Comparison of ENCODE assay signal across 8 mouse cellular contexts in the genomic region with DNA sequence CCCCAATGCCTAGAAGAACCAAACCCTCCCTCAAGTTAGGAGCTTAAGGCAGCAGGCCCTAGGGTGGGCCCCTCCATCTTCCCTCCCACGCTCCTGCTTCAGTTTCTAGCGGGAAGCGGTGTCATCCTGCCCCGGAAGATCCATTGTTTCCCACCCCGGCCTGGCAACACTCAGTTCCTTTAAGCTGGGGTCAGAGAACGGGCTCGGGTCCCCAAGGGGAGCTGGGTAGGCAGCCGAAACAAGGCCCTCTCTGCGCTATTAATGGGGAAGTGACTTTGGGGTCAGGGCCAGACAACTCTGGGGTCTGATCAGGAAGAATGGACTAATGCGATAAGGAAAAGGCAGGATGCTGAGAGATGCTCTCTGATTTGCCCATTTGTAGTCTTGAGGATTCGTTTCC. TPM values are rescaled to one million over a fixed set of nuclear protein-coding genes. Genes with fewer than 3 reads are reported as not detected.
DNase-seq lines count a peak whose midpoint lies in the region; ATAC-seq and TF ChIP-seq lines count a peak whose summit lies in the region.

No protein-coding gene starts in this region.

- WGBS in liver, adult 2 months: 58% methylated on average over 11 of the region's 11 CpGs
- 31% methylated on average over 11 of the region's 11 CpGs for WGBS in intestine, embryonic 15.5 days
- 12% methylated on average over 11 of the region's 11 CpGs for WGBS in liver, embryonic 16.5 days (ENCODE audit: insufficient replicate concordance)
- WGBS in small intestine, adult 2 months: 49% methylated on average over 11 of the region's 11 CpGs

- H3K9ac ChIP-seq in liver, adult 2 months (ENCODE audit: low read depth, low read length): peak overlapping the region; percentile 54
- H3K9ac ChIP-seq in intestine, embryonic 15.5 days: peak overlapping the region; percentile 93
- peak overlapping the region; percentile 96 for H3K9ac ChIP-seq in liver, embryonic 16.5 days (ENCODE audit: low read depth, low read length)

- H3K36me3 ChIP-seq in liver, adult 2 months (ENCODE audit: control insufficient read depth, insufficient read depth, low read length): peaks cover 6% of the 10 kb centered on the region; the same call in 1 of the 2 replicates
- peaks cover 21% of the 10 kb centered on the region for H3K36me3 ChIP-seq in intestine, embryonic 15.5 days
- peaks cover 6% of the 10 kb centered on the region for H3K36me3 ChIP-seq in liver, embryonic 16.5 days (ENCODE audit: control insufficient read depth, insufficient read depth)
- peaks cover 23% of the 10 kb centered on the region for H3K36me3 ChIP-seq in small intestine, adult 2 months (ENCODE audit: control insufficient read depth, insufficient read depth, low read length)

- no peak for ATAC-seq in intestine, embryonic 15.5 days
- no peak for ATAC-seq in liver, embryonic 16.5 days (ENCODE audit: low read depth)

- H3K4me2 ChIP-seq in intestine, embryonic 15.5 days (replicated peaks): peak overlapping the region; percentile 65
- H3K4me2 ChIP-seq in liver, embryonic 16.5 days (ENCODE audit: low read depth, low read length): peak overlapping the region; percentile 90

- no peak for TF ChIP-seq CTCF in liver, adult 2 months (IDR thresholded peaks at IDR 0.05; ENCODE audit: low read depth, low read length)
- no peak for TF ChIP-seq CTCF in small intestine, adult 2 months (IDR thresholded peaks at IDR 0.05; ENCODE audit: extremely low read depth, insufficient read length, insufficient replicate concordance, low read depth, low read length)

- TF ChIP-seq POLR2A in liver, adult 2 months (IDR thresholded peaks at IDR 0.05; ENCODE audit: extremely low read depth, insufficient read depth, low read length): no peak
- TF ChIP-seq POLR2A in small intestine, adult 2 months (IDR thresholded peaks at IDR 0.05; ENCODE audit: low read depth, low read length): no peak

- H3K4me3 ChIP-seq in liver, adult 2 months (ENCODE audit: insufficient read depth, low read depth, low read length): peak overlapping the region; percentile 10
- peak overlapping the region; percentile 71 for H3K4me3 ChIP-seq in intestine, embryonic 15.5 days (replicated peaks)
- H3K4me3 ChIP-seq in liver, embryonic 16.5 days (ENCODE audit: low read depth, low read length): peak overlapping the region; percentile 83
- H3K4me3 ChIP-seq in small intestine, adult 2 months (ENCODE audit: low read depth, low read length): peak overlapping the region; percentile 69

- no peak for DNase-seq in liver, adult 2 months (ENCODE audit: extremely low read depth, low read depth, low spot score)
- DNase-seq in liver: no peak
- peak; percentile 68 for DNase-seq in cerebellum, adult 9-10 months
- DNase-seq in heart, adult 11 months: peak; percentile 99
- no peak for DNase-seq in urinary bladder, postnatal 14 days (ENCODE audit: low spot score)

- no peaks in the 10 kb centered on the region for H3K9me3 ChIP-seq in intestine, embryonic 15.5 days
- H3K9me3 ChIP-seq in liver, embryonic 16.5 days (replicated peaks; ENCODE audit: control insufficient read depth, low read length): no peaks in the 10 kb centered on the region

- no peaks in the 10 kb centered on the region; the same call in 1 of the 2 replicates for H3K79me2 ChIP-seq in liver, adult 2 months (ENCODE audit: control insufficient read depth, insufficient read depth, low read length)

- H3K27ac ChIP-seq in liver, adult 2 months (replicated peaks; ENCODE audit: insufficient read depth, low read depth, low read length): peak overlapping the region; percentile 32
- H3K27ac ChIP-seq in intestine, embryonic 15.5 days: peak overlapping the region; percentile 98
- H3K27ac ChIP-seq in liver, embryonic 16.5 days (ENCODE audit: low read length): peak overlapping the region; percentile 97
- H3K27ac ChIP-seq in small intestine, adult 2 months (ENCODE audit: insufficient read depth, low read depth, low read length): peak overlapping the region; percentile 32

- peaks cover 6% of the 10 kb centered on the region for H3K4me1 ChIP-seq in liver, adult 2 months (ENCODE audit: control insufficient read depth, insufficient read depth, low read length)
- peaks cover 41% of the 10 kb centered on the region for H3K4me1 ChIP-seq in intestine, embryonic 15.5 days (replicated peaks)
- peaks cover 34% of the 10 kb centered on the region for H3K4me1 ChIP-seq in liver, embryonic 16.5 days (ENCODE audit: control insufficient read depth, low read depth, low read length)
- H3K4me1 ChIP-seq in small intestine, adult 2 months (ENCODE audit: control insufficient read depth, insufficient read depth, insufficient read length, low read length): peaks cover 5% of the 10 kb centered on the region

- no peaks in the 10 kb centered on the region for H3K27me3 ChIP-seq in liver, adult 2 months (ENCODE audit: control insufficient read depth, insufficient read depth, low read length)
- no peaks in the 10 kb centered on the region for H3K27me3 ChIP-seq in intestine, embryonic 15.5 days (replicated peaks)
- H3K27me3 ChIP-seq in liver, embryonic 16.5 days (ENCODE audit: control insufficient read depth, insufficient read depth, low read depth, low read length): no peaks in the 10 kb centered on the region
- no peaks in the 10 kb centered on the region for H3K27me3 ChIP-seq in small intestine, adult 2 months (ENCODE audit: control insufficient read depth, insufficient read depth, low read length)

RNA-seq across cellular contexts. Expression of gene Tmem88, which starts 1.3 kb away (rescaled TPM):
- total RNA-seq in liver, adult 2 months (2014; rRNA removed): 1.3 and 1.7 TPM in 2 replicates
- 6.7 and 8.5 TPM in 2 replicates for polyA plus RNA-seq in liver, adult 2 months (2012; rRNA removed)
- 30.7 and 32.1 TPM in 2 replicates for polyA plus RNA-seq in intestine, embryonic 15.5 days (2015; fragmentation: Nextera tagmentation; extraction: Ambion mirVana)
- polyA plus RNA-seq in liver, embryonic 16.5 days (2015; fragmentation: Nextera tagmentation; extraction: Ambion mirVana): 7.1 and 7.8 TPM in 2 replicates
- polyA plus RNA-seq in small intestine, adult 2 months (2012; rRNA removed): 11.2 and 16.5 TPM in 2 replicates

RNA-seq across cellular contexts. Expression of gene Cyb5d1, which starts 1.3 kb away (rescaled TPM):
- 33.9 and 40.7 TPM in 2 replicates for total RNA-seq in liver, adult 2 months (2014; rRNA removed)
- polyA plus RNA-seq in liver, adult 2 months (2012; rRNA removed): 21.1 and 22.1 TPM in 2 replicates
- 22.7 and 24.8 TPM in 2 replicates for polyA plus RNA-seq in intestine, embryonic 15.5 days (2015; fragmentation: Nextera tagmentation; extraction: Ambion mirVana)
- 9.5 and 9.9 TPM in 2 replicates for polyA plus RNA-seq in liver, embryonic 16.5 days (2015; fragmentation: Nextera tagmentation; extraction: Ambion mirVana)
- polyA plus RNA-seq in small intestine, adult 2 months (2012; rRNA removed): 4.3 and 5.3 TPM in 2 replicates

RNA-seq across cellular contexts. Expression of gene Naa38, which starts 1.5 kb away (rescaled TPM):
- total RNA-seq in liver, adult 2 months (2014; rRNA removed): 86.6 and 91.5 TPM in 2 replicates
- polyA plus RNA-seq in liver, adult 2 months (2012; rRNA removed): 133 and 150 TPM in 2 replicates
- 154 and 182 TPM in 2 replicates for polyA plus RNA-seq in intestine, embryonic 15.5 days (2015; fragmentation: Nextera tagmentation; extraction: Ambion mirVana)
- polyA plus RNA-seq in liver, embryonic 16.5 days (2015; fragmentation: Nextera tagmentation; extraction: Ambion mirVana): 73.4 and 76.8 TPM in 2 replicates
- 129 and 163 TPM in 2 replicates for polyA plus RNA-seq in small intestine, adult 2 months (2012; rRNA removed)

RNA-seq across cellular contexts. Expression of gene Kdm6b, which starts 16.7 kb away (rescaled TPM):
- total RNA-seq in liver, adult 2 months (2014; rRNA removed): 1.6 and 2.3 TPM in 2 replicates
- polyA plus RNA-seq in liver, adult 2 months (2012; rRNA removed): 4.2 and 4.6 TPM in 2 replicates
- polyA plus RNA-seq in intestine, embryonic 15.5 days (2015; fragmentation: Nextera tagmentation; extraction: Ambion mirVana): 23.7 and 24.3 TPM in 2 replicates
- 4.1 and 4.3 TPM in 2 replicates for polyA plus RNA-seq in liver, embryonic 16.5 days (2015; fragmentation: Nextera tagmentation; extraction: Ambion mirVana)
- 13.5 and 35.4 TPM in 2 replicates for polyA plus RNA-seq in small intestine, adult 2 months (2012; rRNA removed)

RNA-seq across cellular contexts. Expression of gene Chd3, which starts 27.6 kb away (rescaled TPM):
- total RNA-seq in liver, adult 2 months (2014; rRNA removed): 45.2 and 57.5 TPM in 2 replicates
- polyA plus RNA-seq in liver, adult 2 months (2012; rRNA removed): 55.2 and 80.2 TPM in 2 replicates
- polyA plus RNA-seq in intestine, embryonic 15.5 days (2015; fragmentation: Nextera tagmentation; extraction: Ambion mirVana): 39.9 and 44.1 TPM in 2 replicates
- polyA plus RNA-seq in liver, embryonic 16.5 days (2015; fragmentation: Nextera tagmentation; extraction: Ambion mirVana): 5.0 and 5.7 TPM in 2 replicates
- polyA plus RNA-seq in small intestine, adult 2 months (2012; rRNA removed): 86.3 and 240 TPM in 2 replicates

Comparison
In these comparisons a context has a peak if more than half of its experiments do, and no peak if none do; other contexts are left out.
1. DNase-seq: peak in cerebellum, adult 9-10 months (single experiment) and heart, adult 11 months (single experiment); none in liver, adult 2 months (single experiment), liver (single experiment) and urinary bladder, postnatal 14 days (single experiment).
2. H3K27ac ChIP-seq: peak in every context shown above with its lines; median percentile 98 in intestine, embryonic 15.5 days; 97 in liver, embryonic 16.5 days; 32 in liver, adult 2 months; 32 in small intestine, adult 2 months.
3. H3K4me3 ChIP-seq: peak in every context shown above with its lines; median percentile 83 in liver, embryonic 16.5 days; 71 in intestine, embryonic 15.5 days; 69 in small intestine, adult 2 months; 10 in liver, adult 2 months.
4. Peak in every context shown above with its lines, with median percentiles within 50 percentile points of each other: H3K9ac ChIP-seq.